Mouse (Mus musculus) colon, adult 2 months (tissue): ENCODE results near the gene Tmprss11e. TPM values are rescaled to one million over a fixed set of nuclear protein-coding genes. Genes with fewer than 3 reads are reported as not detected.

ENCODE experiments used
- polyA plus RNA-seq: library from polyadenylated mRNA; depleted of rRNA; stranded (reverse); fragments of >200 nt; gene quantifications from 2 replicates; pipeline ENCODE4 v1.2.3, GENCODE M21; 2012; rRNA removed

The Tmprss11e gene
- polyA plus RNA-seq: not detected in 2 replicates

GRCm38 (mm10) chr5:86745715-86746114 lies at the start of gene Tmprss11e:
Tmprss11e (minus strand) TSS chr5:86745815.

GRCm38 (mm10) chr5:86676262-86676661 lies 69.4 kb downstream of the Tmprss11e start, which contains the start of gene Tmprss11b:
Tmprss11b (minus strand) TSS chr5:86676362.

Other genes with a start within 250 kb of the Tmprss11e start
- gene Tmprss11g, start 227.2 kb downstream of the Tmprss11e start, polyA plus RNA-seq: not detected in 2 replicates
- gene Tmprss11f, start 113.4 kb downstream of the Tmprss11e start, polyA plus RNA-seq: not detected in 2 replicates
- not detected in 2 replicates for gene Tmprss11b, start 69.5 kb downstream of the Tmprss11e start, polyA plus RNA-seq
- gene Ythdc1, start 58.4 kb upstream of the Tmprss11e start, polyA plus RNA-seq: 7.7 and 8.4 TPM in 2 replicates
- 35.8 and 38.9 TPM in 2 replicates for gene Ugt2b34, start 161.1 kb upstream of the Tmprss11e start, polyA plus RNA-seq
- gene Ugt2b1, start 180.7 kb upstream of the Tmprss11e start, polyA plus RNA-seq: not detected in 2 replicates